Mouse (Mus musculus) intestine, postnatal 0 days (tissue): ENCODE measurements around the gene Cdk14. TPM values are rescaled to one million over a fixed set of nuclear protein-coding genes. Genes with fewer than 3 reads are reported as not detected.
"Not testable (repeated sequence)": the region's sequence is repeated elsewhere in the genome, so short reads cannot be mapped to it uniquely, and the experiment has no call there.

Experiments
- ATAC-seq: fragments of 200-750 bp; cut with Nextera tagmentation; 2 replicates; pipeline ENCODE4 v1.8.0; 2017; ENCODE audit warnings: mild to moderate bottlenecking, moderate TSS enrichment, moderate library complexity
- H3K27ac ChIP-seq: fragments of 300-500 bp; sonication (generic); 2 replicates; pipeline ENCODE4 v1.5.1; 2014; ENCODE audit warnings: mild to moderate bottlenecking, low read depth, low read length, moderate library complexity
- H3K27me3 ChIP-seq: fragments of 300-500 bp; sonication (generic); replicated peaks from 2 replicates; pipeline ENCODE4 v1.6.1; 2014; ENCODE audit warnings: low read length, mixed read lengths; ENCODE audit not compliant: control insufficient read depth, insufficient read depth
- H3K36me3 ChIP-seq: fragments of 300-500 bp; sonication (generic); 2 replicates; pipeline ENCODE4 v1.6.1; 2014; ENCODE audit warnings: mild to moderate bottlenecking, moderate library complexity; ENCODE audit not compliant: control insufficient read depth, insufficient read depth
- H3K4me1 ChIP-seq: fragments of 300-500 bp; sonication (generic); replicated peaks from 2 replicates; pipeline ENCODE4 v1.6.1; 2014; ENCODE audit warnings: antibody characterized with exemption, low read length, mixed read lengths; ENCODE audit not compliant: control insufficient read depth, insufficient read depth
- H3K4me2 ChIP-seq: fragments of 300-500 bp; sonication (generic); replicated peaks from 2 replicates; pipeline ENCODE4 v1.6.1; 2014; ENCODE audit warnings: low read depth, mild to moderate bottlenecking, moderate library complexity
- H3K4me3 ChIP-seq: fragments of 300-500 bp; sonication (generic); 2 replicates; pipeline ENCODE4 v1.5.1; 2014; ENCODE audit warnings: low read depth, low read length
- H3K9ac ChIP-seq: fragments of 300-500 bp; sonication (generic); 2 replicates; pipeline ENCODE4 v1.6.1; 2014; ENCODE audit warnings: mild to moderate bottlenecking, low read depth, low read length
- H3K9me3 ChIP-seq: fragments of 300-500 bp; sonication (generic); 2 replicates; pipeline ENCODE4 v1.6.1; 2016; ENCODE audit warnings: mixed run types; ENCODE audit not compliant: control insufficient read depth
- CTCF ChIP-seq: sonication (generic); IDR thresholded peaks from 2 replicates; pipeline ENCODE4 v1.5.1; 2016; ENCODE audit warnings: low read depth, mild to moderate bottlenecking, control low read depth, antibody characterized with exemption, moderate library complexity
- WGBS: fragments of 180-500 bp; shearing (Covaris S2); extraction: QIAGEN DNeasy Blood & Tissue Kit; methylation state at CpG from one replicate; pipeline ENCODE4 v1.1.7; 2014; 5-methylcytosine and 5-hydroxymethylcytosine counted together
- polyA plus RNA-seq: library from polyadenylated mRNA; unstranded; fragments of >200 nt; fragmentation: Nextera tagmentation; extraction: Ambion mirVana; gene quantifications from 2 replicates; pipeline ENCODE4 v1.2.1, GENCODE M21; 2015

Cdk14 gene
- polyA plus RNA-seq, 1 experiment from 2014 or later = 4.4 TPM

DNA sequence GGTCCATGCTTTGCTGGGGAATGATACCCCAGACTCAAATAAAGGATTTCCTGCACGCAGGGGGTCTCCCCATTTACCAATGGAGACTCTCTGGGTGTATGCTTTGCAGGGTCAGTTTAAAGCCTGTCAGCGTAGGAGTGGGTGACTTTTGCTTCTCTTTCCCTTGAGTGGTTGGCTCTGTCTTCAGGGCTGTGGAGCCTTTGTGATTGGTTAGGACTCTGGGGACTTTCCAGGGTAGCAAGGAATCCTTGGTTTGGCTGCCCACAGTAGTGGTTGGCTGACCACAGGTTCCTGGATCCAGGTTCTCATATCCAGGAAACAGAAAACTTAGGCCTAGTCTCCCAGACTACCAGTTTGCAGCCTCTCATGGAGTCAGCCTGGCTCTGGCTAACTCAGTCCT is 76.4 kb downstream of the Cdk14 start:
- TF ChIP-seq CTCF = no peak
- no peak for ATAC-seq
- Histone ChIP-seq H3K36me3 (no peaks in the 10 kb centered on the region), H3K4me1 (no peaks in the 10 kb centered on the region), H3K4me2 (no peak overlapping the region), H3K27ac (no peak overlapping the region), H3K9me3 (no peaks in the 10 kb centered on the region), H3K4me3 (no peak overlapping the region), H3K9ac (no peak overlapping the region), H3K27me3 (no peaks in the 10 kb centered on the region)
- 86% methylated on average over 2 of the region's 2 CpGs for WGBS

DNA sequence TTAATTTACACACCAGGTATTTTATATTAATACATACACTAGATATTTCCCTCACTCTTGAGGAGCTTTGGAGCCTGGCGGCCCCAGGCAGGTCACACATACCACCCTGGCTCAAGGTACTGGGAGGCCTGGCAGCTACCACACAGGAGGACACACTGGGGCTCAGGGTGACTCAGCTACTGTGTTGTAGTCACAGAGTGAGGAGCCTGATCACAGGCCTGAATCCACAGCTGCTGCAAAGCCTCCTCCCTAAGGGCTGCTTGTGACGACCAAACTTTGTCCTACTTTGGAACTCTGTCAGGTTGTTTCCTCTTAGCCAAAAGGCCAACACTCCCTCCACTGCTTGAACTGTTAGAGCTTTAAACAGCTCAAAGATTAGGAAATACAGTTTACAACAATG is 76.8 kb downstream of the Cdk14 start:
- Histone ChIP-seq H3K36me3 (no peaks in the 10 kb centered on the region), H3K4me1 (no peaks in the 10 kb centered on the region), H3K4me2 (no peak overlapping the region), H3K4me3 (no peak overlapping the region), H3K9ac (no peak overlapping the region), H3K9me3 (no peaks in the 10 kb centered on the region), H3K27me3 (no peaks in the 10 kb centered on the region), H3K27ac (no peak overlapping the region)
- TF ChIP-seq CTCF = no peak
- WGBS = 53% methylated on average over 2 of the region's 2 CpGs
- no peak for ATAC-seq

GRCm38 (mm10) chr5:5342410-5343137 is 77.5 kb downstream of the Cdk14 start:
- Histone ChIP-seq H3K27ac (no peak overlapping the region), H3K4me1 (no peaks in the 10 kb centered on the region), H3K36me3 (no peaks in the 10 kb centered on the region), H3K27me3 (no peaks in the 10 kb centered on the region), H3K9me3 (no peaks in the 10 kb centered on the region), H3K4me2 (no peak overlapping the region), H3K4me3 (no peak overlapping the region), H3K9ac (no peak overlapping the region)
- WGBS = 37% methylated on average over 11 of the region's 11 CpGs
- ATAC-seq = no peak
- TF ChIP-seq CTCF = no peak

DNA sequence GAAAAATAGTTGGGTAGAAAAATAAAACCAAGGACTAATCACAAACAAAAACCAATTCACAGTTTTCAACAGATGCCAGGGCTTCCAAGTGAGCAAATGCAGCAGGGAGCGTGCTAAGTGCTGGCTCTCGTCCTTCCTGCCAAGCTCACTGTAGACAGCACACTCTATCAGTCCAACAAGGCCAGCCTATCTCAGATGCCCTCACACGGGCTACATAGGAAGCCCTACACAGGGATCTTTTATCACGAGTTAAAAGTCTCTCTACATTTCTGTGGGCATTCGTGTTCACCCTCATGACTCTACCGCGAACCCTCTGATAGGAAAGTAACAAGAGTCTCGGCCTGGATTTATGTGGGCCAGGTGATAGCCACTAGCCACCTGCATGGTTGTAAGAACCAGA is 78.5 kb downstream of the Cdk14 start:
- WGBS = 78% methylated on average over 8 of the region's 8 CpGs
- TF ChIP-seq CTCF = no peak
- no peak for ATAC-seq

DNA sequence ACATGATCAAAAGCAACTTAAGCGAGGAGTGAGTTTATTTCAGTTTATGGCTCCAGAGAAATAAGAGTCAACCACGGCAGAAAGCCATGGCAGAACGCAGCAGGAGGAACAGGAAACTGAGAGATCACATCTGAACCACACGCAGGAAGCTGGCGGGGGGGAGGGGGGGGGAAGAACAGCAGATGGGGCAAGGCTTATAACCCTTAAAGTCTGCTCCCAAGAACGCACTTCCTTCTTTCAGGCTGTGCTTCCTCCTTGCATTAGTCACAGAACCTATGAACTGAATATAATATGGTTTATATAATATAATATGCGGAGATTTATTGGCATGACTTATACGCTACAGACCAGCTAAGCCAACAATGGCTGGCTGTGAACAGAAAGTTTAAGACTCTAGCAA is 86.2 kb downstream of the Cdk14 start:
- Histone ChIP-seq H3K9ac (no peak overlapping the region), H3K4me2 (no peak overlapping the region), H3K36me3 (no peaks in the 10 kb centered on the region), H3K4me3 (no peak overlapping the region), H3K27me3 (no peaks in the 10 kb centered on the region), H3K27ac (no peak overlapping the region), H3K9me3 (no peaks in the 10 kb centered on the region), H3K4me1 (no peaks in the 10 kb centered on the region)
- ATAC-seq = no peak
- TF ChIP-seq CTCF = no peak
- WGBS = 90% methylated on average over 8 of the region's 8 CpGs

More for the DNA sequence above, 78.5 kb downstream of the Cdk14 start:
- Histone ChIP-seq H3K4me2 (no peak overlapping the region), H3K4me1 (no peaks in the 10 kb centered on the region), H3K27ac (no peak overlapping the region), H3K9me3 (no peaks in the 10 kb centered on the region), H3K4me3 (no peak overlapping the region), H3K36me3 (no peaks in the 10 kb centered on the region), H3K9ac (no peak overlapping the region), H3K27me3 (no peaks in the 10 kb centered on the region)

DNA sequence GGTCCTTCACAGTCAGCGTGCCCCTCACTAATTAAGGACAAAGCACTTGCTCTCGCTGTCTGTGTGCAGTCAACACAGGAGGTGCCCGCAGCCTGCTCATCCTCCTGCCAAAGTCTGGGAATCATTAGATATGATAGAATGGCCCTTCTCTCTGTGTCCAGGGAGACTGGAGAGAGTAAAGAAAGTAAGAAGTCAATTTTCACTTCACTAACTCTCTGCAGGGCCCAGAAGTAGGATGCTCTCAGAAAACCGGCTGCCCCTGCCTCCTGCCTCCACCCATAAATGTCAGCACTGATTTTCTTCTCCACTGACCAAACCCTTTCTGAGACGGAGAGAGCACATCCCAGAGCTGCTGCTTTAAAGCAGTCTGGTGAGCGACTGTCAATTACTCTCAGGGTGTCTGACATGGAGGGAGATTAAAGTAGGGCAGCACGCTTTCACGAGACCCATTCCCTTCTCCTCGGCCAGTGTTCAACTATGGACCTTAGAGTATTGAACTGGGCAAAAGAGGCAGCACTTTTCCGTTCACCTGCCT is 89.1 kb downstream of the Cdk14 start:
- Histone ChIP-seq H3K4me1 (no peaks in the 10 kb centered on the region), H3K9me3 (no peaks in the 10 kb centered on the region), H3K27me3 (no peaks in the 10 kb centered on the region), H3K4me3 (no peak overlapping the region), H3K36me3 (no peaks in the 10 kb centered on the region), H3K9ac (no peak overlapping the region), H3K4me2 (no peak overlapping the region), H3K27ac (no peak overlapping the region)
- no peak for TF ChIP-seq CTCF
- ATAC-seq = no peak
- 84% methylated on average over 10 of the region's 10 CpGs for WGBS

GRCm38 (mm10) chr5:5329018-5329417 is 91.1 kb downstream of the Cdk14 start:
- H3K9me3 ChIP-seq, H3K4me2 ChIP-seq, H3K4me1 ChIP-seq, H3K9ac ChIP-seq, H3K36me3 ChIP-seq, ATAC-seq, H3K27ac ChIP-seq, H3K27me3 ChIP-seq, H3K4me3 ChIP-seq: not testable (repeated sequence)
- WGBS = 88% methylated on average over 2 of the region's 2 CpGs
